39 mouse cellular contexts compared by ENCODE assay signal in the genomic region with DNA sequence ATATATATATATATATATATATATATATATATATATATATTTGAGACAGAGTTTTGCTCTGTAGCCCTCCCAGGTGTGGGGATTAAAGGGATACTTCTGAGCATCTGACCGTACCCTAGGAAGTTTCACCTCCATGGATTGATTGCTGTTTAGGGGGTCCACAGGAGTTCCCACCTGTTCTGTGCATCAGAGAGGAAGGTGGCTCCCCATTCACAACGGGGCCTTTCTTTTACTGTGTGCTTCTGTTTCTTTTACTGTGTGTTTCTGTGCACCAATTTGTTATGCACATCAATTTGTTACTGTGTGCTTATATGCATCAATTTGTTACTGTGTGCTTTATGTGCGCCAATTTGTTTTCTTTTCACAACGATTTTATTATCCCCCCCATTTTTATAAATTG. TPM values are rescaled to one million over a fixed set of nuclear protein-coding genes. Genes with fewer than 3 reads are reported as not detected.
"Had no signal": no experiment of that assay in that cellular context is flagged by ENCODE, and none has a peak within 500 bp of the region (broad histone marks: within the 10 kb centered on the region; RNA-seq: fewer than 3 reads in every experiment).

No protein-coding gene starts in this region.

- ATAC-seq: liver, embryonic 12.5 days; liver, postnatal 0 days; lung, postnatal 0 days; midbrain, embryonic 13.5 days; midbrain, embryonic 15.5 days had no signal

- H3K9me3 ChIP-seq: limb, embryonic 10.5 days; limb, embryonic 12.5 days; limb, embryonic 13.5 days; limb, embryonic 15.5 days; liver, embryonic 12.5 days; liver, embryonic 13.5 days; liver, embryonic 15.5 days; lung, embryonic 15.5 days; megakaryocyte, embryonic 14.5 days; midbrain, embryonic 10.5 days; midbrain, embryonic 12.5 days; midbrain, embryonic 13.5 days; midbrain, embryonic 15.5 days; neural tube, embryonic 12.5 days had no signal

- H3K27ac ChIP-seq: limb, embryonic 10.5 days; limb, embryonic 12.5 days; limb, embryonic 13.5 days; limb, embryonic 15.5 days; liver, embryonic 12.5 days; liver, embryonic 13.5 days; liver, embryonic 14.5 days; liver, embryonic 15.5 days; lung, embryonic 15.5 days; macrophage; midbrain, embryonic 10.5 days; midbrain, embryonic 12.5 days; midbrain, embryonic 13.5 days; neural tube, embryonic 12.5 days had no signal

- DNase-seq: left cerebral cortex, postnatal 4 days; liver; liver, embryonic 13.5 days; liver, postnatal 0 days; lung, adult 18-20 months; lung, adult 2 months; lung, embryonic 14.5 days; lung, postnatal 10 days; lung, postnatal 14 days; lung, postnatal 36 days; lung, postnatal 4 days; midbrain, embryonic 14.5 days had no signal

- H3K9ac ChIP-seq: limb, embryonic 12.5 days; limb, embryonic 13.5 days; limb, embryonic 15.5 days; liver, embryonic 12.5 days; liver, embryonic 13.5 days; liver, embryonic 14.5 days; liver, embryonic 15.5 days; liver, postnatal 0 days; lung, embryonic 14.5 days; lung, embryonic 15.5 days; midbrain, embryonic 12.5 days; midbrain, embryonic 13.5 days; midbrain, embryonic 15.5 days; neural tube, embryonic 12.5 days had no signal

- H3K4me3 ChIP-seq: limb, embryonic 10.5 days; limb, embryonic 12.5 days; limb, embryonic 13.5 days; limb, embryonic 15.5 days; liver, embryonic 12.5 days; liver, embryonic 13.5 days; liver, embryonic 15.5 days; lung, embryonic 15.5 days; megakaryocyte, embryonic 14.5 days; midbrain, embryonic 10.5 days; midbrain, embryonic 12.5 days; midbrain, embryonic 13.5 days; midbrain, embryonic 15.5 days; myocyte; neural tube, embryonic 12.5 days had no signal

- H3K36me3 ChIP-seq: limb, embryonic 10.5 days; limb, embryonic 12.5 days; limb, embryonic 13.5 days; limb, embryonic 15.5 days; liver, embryonic 12.5 days; liver, embryonic 13.5 days; liver, embryonic 15.5 days; lung, embryonic 15.5 days; midbrain, embryonic 10.5 days; midbrain, embryonic 12.5 days; midbrain, embryonic 13.5 days; midbrain, embryonic 15.5 days; neural tube, embryonic 12.5 days had no signal

- H3K4me2 ChIP-seq: limb, embryonic 12.5 days; limb, embryonic 15.5 days; liver, embryonic 11.5 days; liver, embryonic 12.5 days; liver, embryonic 13.5 days; liver, embryonic 15.5 days; lung, embryonic 14.5 days; lung, embryonic 15.5 days; midbrain, embryonic 12.5 days; midbrain, embryonic 13.5 days; midbrain, embryonic 15.5 days; neural tube, embryonic 12.5 days had no signal

RNA-seq across cellular contexts. Expression of gene Ppp1r1b, which starts 7.0 kb away (rescaled TPM):
- total RNA-seq: megakaryocyte progenitor cell, adult 5-6 weeks; megakaryocyte, adult 5-6 weeks; megakaryocyte-erythroid progenitor cell, adult 5-6 weeks; monocyte, adult 5-6 weeks had no signal
- polyA plus RNA-seq: macrophage, myocyte had no signal

RNA-seq across cellular contexts. Expression of gene Neurod2, which starts 11.7 kb away (rescaled TPM):
- total RNA-seq: liver, adult 2 months; megakaryocyte progenitor cell, adult 5-6 weeks; megakaryocyte, adult 5-6 weeks; megakaryocyte-erythroid progenitor cell, adult 5-6 weeks; monocyte, adult 5-6 weeks had no signal
- polyA plus RNA-seq: limb, embryonic 10.5 days; limb, embryonic 11.5 days; limb, embryonic 13.5 days; limb, embryonic 15.5 days; liver, adult 2 months; liver, embryonic 12.5 days; liver, embryonic 13.5 days; liver, embryonic 14.5 days; liver, embryonic 15.5 days; liver, embryonic 16.5 days; liver, postnatal 0 days; lung, adult 2 months; lung, embryonic 14.5 days; lung, embryonic 15.5 days; lung, embryonic 16.5 days; lung, postnatal 0 days; macrophage; myocyte had no signal

RNA-seq across cellular contexts. Expression of gene Tcap, which starts 42.4 kb away (rescaled TPM):
- total RNA-seq: megakaryocyte progenitor cell, adult 5-6 weeks; megakaryocyte, adult 5-6 weeks; megakaryocyte-erythroid progenitor cell, adult 5-6 weeks; monocyte, adult 5-6 weeks had no signal
- polyA plus RNA-seq: liver, embryonic 12.5 days; lung, embryonic 14.5 days; midbrain, embryonic 10.5 days; midbrain, embryonic 14.5 days; midbrain, embryonic 15.5 days; midbrain, embryonic 16.5 days had no signal

RNA-seq across cellular contexts. Expression of gene Pnmt, which starts 45.1 kb away (rescaled TPM):
- total RNA-seq: liver, adult 2 months; megakaryocyte progenitor cell, adult 5-6 weeks; megakaryocyte, adult 5-6 weeks; megakaryocyte-erythroid progenitor cell, adult 5-6 weeks; monocyte, adult 5-6 weeks had no signal
- polyA plus RNA-seq: liver, adult 2 months; liver, embryonic 12.5 days; liver, embryonic 13.5 days; liver, embryonic 14.5 days; liver, embryonic 15.5 days; liver, postnatal 0 days; lung, embryonic 14.5 days; lung, postnatal 0 days; macrophage; midbrain, embryonic 10.5 days had no signal
